Mouse (Mus musculus) left cerebral cortex, postnatal 14 days (tissue): ENCODE measurements around the gene Fam186b. TPM values are rescaled to one million over a fixed set of nuclear protein-coding genes. Genes with fewer than 3 reads are reported as not detected.
A peak's percentile ranks its signal among the peaks of the same experiment; 100 is the strongest.

Experiments
- DNase-seq, 2 experiments: peaks; one replicate each; pipeline ENCODE4 v3.0.0; 2021 to 2022; ENCODE audit warnings: low spot score in 2 of 2, mixed read lengths in 1 of 2
- intact Hi-C: fragments of 180-260 bp; cut with DNase I; formaldehyde crosslinking; loops from one replicate; pipeline ENCODE4 v1.15.1; 2025
- total RNA-seq, 2 experiments: library from RNA; stranded (reverse); gene quantifications; 2 replicates each; pipeline ENCODE4 v1.2.3; 2021

Gene Fam186b
- total RNA-seq, 2 experiments from 2014 or later: 1.7 to 2.2 TPM

DNA sequence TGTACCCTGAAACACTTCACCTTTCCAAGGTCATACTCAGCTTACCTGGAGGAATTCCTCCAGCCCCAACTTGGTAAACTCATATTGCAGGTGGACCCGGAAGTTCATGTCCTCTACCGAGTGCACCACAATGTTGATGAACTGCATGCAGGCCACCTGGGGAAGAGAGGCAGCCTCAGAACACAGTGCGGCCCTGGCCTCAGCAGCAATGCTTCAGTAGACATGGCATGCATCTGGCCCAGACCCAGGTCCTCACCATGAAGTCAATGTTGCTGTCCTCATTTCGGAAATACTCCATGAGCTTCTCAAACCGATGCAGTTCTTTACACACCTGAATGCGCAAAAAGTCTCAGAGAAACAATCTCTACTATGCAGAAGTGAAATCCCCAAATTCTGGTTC, 29.9 kb upstream of the Fam186b start:
- DNase-seq: no peak
- intact Hi-C loops: loop anchor here (5.0 kb wide), 1 partner anchor 42 kb away; no protein-coding TSS in a partner anchor

DNA sequence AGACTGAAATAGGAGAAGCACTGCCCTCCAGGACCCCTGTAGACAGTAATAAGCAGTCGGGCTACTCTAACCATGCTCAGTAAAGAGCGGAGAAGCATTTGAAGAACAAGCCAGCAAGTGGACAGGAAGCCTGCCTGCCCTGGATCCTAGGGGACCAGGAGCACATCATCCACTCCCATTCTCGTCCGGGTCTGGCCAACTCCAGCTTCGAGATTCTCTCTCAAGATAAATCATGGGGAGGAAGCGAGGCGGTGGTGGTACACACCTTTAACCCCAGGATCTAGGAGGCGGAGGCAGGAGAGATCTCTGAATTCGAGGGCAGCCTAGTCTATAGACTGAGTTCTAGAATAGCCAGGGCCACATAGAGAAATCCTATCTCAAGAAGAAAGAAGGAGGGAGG, 28.5 kb upstream of the Fam186b start:
- DNase-seq: no peak
- intact Hi-C loops: no loop called here

GRCm38 (mm10) chr15:99320978-99321377, 25.3 kb upstream of the Fam186b start:
- no peak for DNase-seq
- intact Hi-C loops: no loop called here

DNA sequence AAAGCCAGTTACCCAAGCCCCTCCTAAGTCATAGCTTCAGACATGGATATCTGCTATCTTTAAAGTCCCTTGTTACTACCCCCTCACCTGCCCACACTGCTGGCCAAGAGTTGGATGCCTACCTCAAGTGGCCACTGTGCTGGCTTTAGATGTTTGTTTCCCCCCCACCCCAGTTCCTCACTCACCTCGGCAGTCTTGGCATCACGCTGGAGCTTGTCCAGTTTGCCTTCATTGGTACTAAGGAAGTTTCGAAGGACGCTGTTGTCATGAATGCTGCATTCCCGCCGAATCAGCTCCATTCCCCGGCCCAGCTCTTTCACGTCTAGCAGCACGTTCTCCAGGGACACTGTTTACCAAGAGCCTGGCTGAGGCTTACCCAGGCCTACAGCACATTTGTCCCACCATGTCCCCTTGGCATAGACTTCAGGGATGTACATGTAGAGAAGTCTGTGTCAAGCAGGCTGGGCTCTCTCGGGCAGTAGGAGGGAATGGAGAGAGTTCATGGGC, 24.5 kb upstream of the Fam186b start:
- intact Hi-C loops: no loop called here
- no peak for DNase-seq

- intact Hi-C loops: loop anchor here (5.0 kb wide), 1 partner anchor 153 kb away; the partner anchor contains the start of gene Bcdin3d
- no peak for DNase-seq
Observed at GRCm38 (mm10) chr15:99319411-99319871, 23.8 kb upstream of the Fam186b start.

- DNase-seq: no peak
- intact Hi-C loops: loop anchor here (5.0 kb wide), 1 partner anchor 153 kb away; the partner anchor contains the start of gene Bcdin3d
Observed at GRCm38 (mm10) chr15:99318861-99319410, 23.2 kb upstream of the Fam186b start.

- intact Hi-C loops: loop anchor here (5.0 kb wide), 1 partner anchor 154 kb away; the partner anchor contains the start of gene Bcdin3d
- DNase-seq: no peak
Observed at GRCm38 (mm10) chr15:99318071-99318470, 22.4 kb upstream of the Fam186b start.

DNA sequence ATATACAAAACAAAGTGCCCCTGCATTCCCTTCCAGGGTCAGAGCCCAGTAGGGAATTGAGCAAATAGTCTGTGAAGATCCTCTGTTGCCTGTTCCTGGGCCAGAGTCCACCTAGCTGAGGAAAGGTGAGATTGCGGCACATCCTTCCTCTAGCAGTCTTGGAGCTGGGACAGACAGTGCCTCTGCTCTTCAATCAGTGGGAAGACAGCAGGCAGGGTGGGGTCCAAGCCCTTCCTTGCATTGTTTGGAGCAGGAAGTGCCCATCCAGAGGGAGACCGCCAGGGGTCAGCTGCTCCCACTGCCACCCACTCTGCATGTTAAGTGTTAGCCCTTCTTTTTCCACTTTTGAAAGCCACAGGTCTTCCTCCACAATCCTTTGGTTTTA, 21.6 kb upstream of the Fam186b start:
- DNase-seq: no peak
- intact Hi-C loops: loop anchor here (5.0 kb wide), 1 partner anchor 155 kb away; the partner anchor contains the start of gene Bcdin3d

DNA sequence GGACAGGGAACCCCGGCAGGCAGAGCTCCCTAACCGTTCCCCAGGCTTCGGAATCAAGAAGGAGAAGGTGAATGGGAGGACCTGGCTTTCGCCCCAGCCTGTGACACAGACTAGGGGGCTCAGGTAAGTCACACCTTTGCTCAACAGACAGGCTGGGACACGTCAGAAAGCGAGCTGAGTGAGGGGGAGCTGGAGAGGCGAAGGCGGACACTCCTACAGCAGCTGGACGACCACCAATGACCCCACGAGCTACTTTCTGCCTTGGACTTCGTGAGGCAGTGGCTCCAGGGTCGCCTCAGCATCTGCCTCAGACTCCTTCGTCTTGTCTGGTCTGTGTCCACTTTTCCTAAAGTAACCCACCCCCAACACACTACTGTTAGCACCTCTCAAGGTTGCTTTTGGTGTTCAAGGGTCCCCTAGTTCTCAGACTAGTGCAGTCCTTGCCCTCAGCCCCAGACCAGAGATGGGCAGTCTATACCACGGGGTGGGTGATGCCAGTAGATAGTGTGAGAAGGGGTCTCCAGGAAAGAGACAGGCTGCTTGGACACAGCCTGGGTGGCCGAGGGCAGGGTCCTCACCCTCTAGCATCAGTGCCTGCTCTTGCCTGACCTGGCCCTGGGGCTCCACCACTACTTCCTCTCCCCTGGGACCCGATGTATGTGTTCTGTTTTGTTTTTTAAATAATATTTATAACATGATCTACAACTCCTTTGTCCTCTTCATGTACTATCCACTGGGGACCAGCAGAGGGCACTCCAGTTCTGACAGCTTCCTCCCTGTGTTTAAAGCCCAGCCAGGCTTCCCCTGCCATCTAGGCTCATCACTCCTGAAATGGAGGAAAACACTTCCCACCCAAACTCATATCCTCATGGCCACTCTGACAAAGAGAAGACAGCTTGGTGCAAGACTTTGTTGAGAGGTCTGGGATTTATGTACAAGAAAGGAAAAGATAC, 20.9 kb upstream of the Fam186b start:
- intact Hi-C loops: loop anchor here (1.0 to 5.0 kb wide), 2 partner anchors 54 to 156 kb away; partner anchors contain the start of genes Bcdin3d and Fmnl3
- DNase-seq: peak; percentile 86 to 87

DNA sequence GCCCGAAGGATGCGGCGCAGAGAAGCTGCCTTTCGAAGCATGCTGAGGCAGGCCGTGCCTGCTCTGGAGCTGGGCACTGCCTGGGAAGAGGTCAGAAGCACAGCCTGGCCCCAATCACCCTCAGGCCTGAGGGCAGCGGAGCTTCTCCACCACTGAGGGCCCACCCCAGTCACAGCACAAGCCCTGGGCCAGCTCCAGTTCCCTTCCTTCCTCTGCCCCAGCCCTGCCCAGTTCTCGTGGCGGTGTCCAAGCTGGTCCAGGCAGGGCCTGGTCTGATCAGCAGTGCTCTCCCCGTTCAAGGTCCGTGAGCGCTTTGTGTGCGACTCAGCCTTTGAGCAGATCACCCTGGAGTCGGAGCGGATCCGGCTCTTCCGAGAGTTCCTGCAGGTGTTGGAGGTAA, 19.2 kb upstream of the Fam186b start:
- no peak for DNase-seq
- intact Hi-C loops: loop anchor here (5.0 kb wide), 1 partner anchor 157 kb away; the partner anchor contains the start of gene Bcdin3d

GRCm38 (mm10) chr15:99310617-99311016, 14.9 kb upstream of the Fam186b start:
- DNase-seq: no peak

DNA sequence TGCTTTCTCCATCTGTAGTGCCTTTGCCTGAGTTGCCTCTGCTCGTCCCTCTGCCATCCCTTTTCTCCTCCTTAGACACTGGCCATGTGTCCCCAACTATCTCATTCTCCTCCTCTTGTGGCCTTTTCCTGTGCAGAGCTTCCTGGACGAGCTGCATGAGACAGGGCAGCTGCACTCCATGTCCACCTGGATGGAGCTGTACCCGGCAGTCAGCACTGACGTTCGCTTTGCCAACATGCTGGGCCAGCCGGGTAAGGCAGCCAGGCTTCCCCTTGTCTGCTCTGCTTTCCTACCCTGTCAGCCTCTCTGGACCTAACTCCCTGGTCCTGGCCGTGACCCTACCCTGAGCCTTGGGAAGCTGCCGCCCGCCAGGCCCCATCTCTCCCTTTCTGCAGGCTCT, 13.9 kb upstream of the Fam186b start:
- intact Hi-C loops: no loop called here
- DNase-seq: no peak

More at GRCm38 (mm10) chr15:99310617-99311016, 14.9 kb upstream of the Fam186b start:
- intact Hi-C loops: no loop called here

GRCm38 (mm10) chr15:99307476-99307875, 11.8 kb upstream of the Fam186b start:
- DNase-seq: no peak
- intact Hi-C loops: no loop called here

GRCm38 (mm10) chr15:99296213-99296612, 525 bp upstream of the Fam186b start:
- intact Hi-C loops: no loop called here
- no peak for DNase-seq

DNA sequence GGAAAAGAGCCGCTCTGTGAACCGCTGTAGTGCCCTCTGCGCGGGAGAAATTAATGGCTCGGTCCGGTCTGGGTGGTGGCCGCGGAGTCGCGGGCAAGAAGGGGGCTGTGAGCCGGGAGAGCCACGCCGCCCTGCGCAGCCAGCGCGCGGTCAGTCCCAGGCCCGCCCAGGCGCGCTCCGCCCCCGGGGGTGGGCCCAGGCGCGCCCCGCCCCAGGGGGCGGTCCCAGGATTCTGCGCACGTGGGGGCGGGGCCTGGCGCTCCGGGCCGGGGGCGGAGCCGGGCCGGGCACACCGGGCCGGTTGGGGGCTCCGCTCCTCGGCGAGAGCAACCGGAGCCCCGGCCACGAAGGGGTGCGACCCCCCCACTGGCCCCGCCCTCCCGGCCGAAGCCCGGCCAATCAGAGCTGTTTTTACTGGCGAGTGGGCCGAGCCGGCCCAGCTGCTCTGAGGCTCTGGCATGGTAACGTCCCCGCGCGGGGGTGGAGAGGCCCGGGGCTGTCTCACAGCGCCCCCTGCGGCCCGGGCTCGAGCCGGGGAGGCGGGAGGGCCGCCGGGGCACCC, 794 bp downstream of the Fam186b start, which contains the start of gene Prpf40b:
Prpf40b (plus strand) TSS at position 275 of the 562 bp plus-strand sequence.
- DNase-seq: peak; percentile 96 to 97
- intact Hi-C loops: no loop called here

GRCm38 (mm10) chr15:99294287-99294686, 1.4 kb downstream of the Fam186b start:
- intact Hi-C loops: no loop called here

DNA sequence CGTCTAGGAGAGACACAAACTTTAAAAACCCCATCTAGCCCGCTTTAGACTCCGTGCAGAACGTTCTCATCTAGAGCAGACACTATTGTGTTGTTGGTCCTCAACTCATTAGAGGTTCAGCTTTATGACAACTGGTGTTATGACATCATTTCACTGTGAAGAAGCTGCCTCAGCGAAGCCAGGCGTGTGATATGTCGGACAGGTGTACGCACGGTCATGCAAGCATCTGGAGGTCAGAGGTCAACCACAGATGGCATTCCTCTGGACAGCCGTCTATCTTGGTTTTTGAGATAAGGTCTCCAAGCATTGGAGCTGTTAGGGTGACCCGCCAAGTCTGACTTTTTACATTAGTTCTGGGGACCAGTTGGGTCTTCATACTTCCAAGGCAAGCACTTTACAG, 5.1 kb downstream of the Fam186b start:
- intact Hi-C loops: no loop called here
- DNase-seq: no peak

More at GRCm38 (mm10) chr15:99294287-99294686, 1.4 kb downstream of the Fam186b start:
- no peak for DNase-seq

- intact Hi-C loops: no loop called here
Observed at GRCm38 (mm10) chr15:99285189-99285535, 10.5 kb downstream of the Fam186b start.

DNA sequence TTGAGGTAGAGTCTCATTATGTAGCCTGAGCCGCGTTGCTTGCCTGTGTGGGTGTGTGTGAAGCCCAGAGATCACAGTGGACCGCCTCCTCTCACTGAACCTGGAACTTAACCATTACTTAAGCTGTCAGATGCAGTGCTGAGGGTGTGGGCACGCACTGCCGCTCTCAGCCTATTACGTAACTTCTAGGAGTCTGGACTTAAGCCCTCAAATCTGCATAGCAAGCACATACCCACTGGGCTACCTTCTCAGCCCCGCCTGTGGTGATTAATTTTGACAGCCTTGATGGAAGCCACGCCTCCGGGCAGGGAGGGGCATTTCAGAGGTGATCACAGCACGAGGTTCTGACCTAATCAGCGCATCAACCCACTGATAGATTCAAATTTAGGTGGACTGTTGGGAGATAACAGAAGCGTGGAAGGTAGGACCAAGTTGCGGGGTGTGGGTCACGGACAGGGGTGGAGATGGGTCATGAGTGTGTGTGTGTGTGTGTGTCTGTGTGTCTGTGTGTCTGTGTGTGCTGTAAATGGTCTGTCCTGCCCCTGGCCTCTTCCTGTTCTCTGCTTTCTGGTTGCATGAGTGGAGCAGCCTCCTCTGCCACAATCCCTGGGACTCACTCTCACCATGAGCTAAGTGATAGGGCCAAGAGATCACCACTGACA, 11.0 kb downstream of the Fam186b start:
- intact Hi-C loops: no loop called here
- DNase-seq: no peak

More at GRCm38 (mm10) chr15:99285189-99285535, 10.5 kb downstream of the Fam186b start:
- DNase-seq: no peak
